Mouse (Mus musculus) intestine, embryonic 14.5 days (tissue): ENCODE data around the gene Sugp1. TPM values are rescaled to one million over a fixed set of nuclear protein-coding genes. Genes with fewer than 3 reads are reported as not detected.
"Not testable (repeated sequence)": the region's sequence is repeated elsewhere in the genome, so short reads cannot be mapped to it uniquely, and the experiment has no call there.

Experiments
- ATAC-seq: fragments of 200-750 bp; cut with Nextera tagmentation; replicated peaks from 2 replicates; pipeline ENCODE4 v1.8.0; 2017; ENCODE audit warnings: low read depth, moderate number of reproducible peaks, moderate TSS enrichment, moderate library complexity; ENCODE audit not compliant: low FRiP score, low TSS enrichment
- DNase-seq: peaks from one replicate; pipeline ENCODE4 v3.0.0-alpha.2; 2018; ENCODE audit warnings: low spot score
- H3K27ac ChIP-seq: fragments of 300-500 bp; sonication (generic); 2 replicates; pipeline ENCODE4 v1.5.1; 2014; ENCODE audit warnings: low read depth, mild to moderate bottlenecking, control low read depth
- H3K27me3 ChIP-seq: fragments of 300-500 bp; sonication (generic); replicated peaks from 2 replicates; pipeline ENCODE4 v1.6.1; 2014; ENCODE audit warnings: low read length, control low read depth; ENCODE audit not compliant: control insufficient read depth, insufficient read depth
- H3K36me3 ChIP-seq: fragments of 300-500 bp; sonication (generic); 2 replicates; pipeline ENCODE4 v1.6.1; 2014; ENCODE audit warnings: low read length, control low read depth; ENCODE audit not compliant: control insufficient read depth, insufficient read depth
- H3K4me1 ChIP-seq: fragments of 300-500 bp; sonication (generic); replicated peaks from 2 replicates; pipeline ENCODE4 v1.6.1; 2014; ENCODE audit warnings: low read length, control low read depth, mixed read lengths; ENCODE audit not compliant: control insufficient read depth, insufficient read depth
- H3K4me2 ChIP-seq: fragments of 300-500 bp; sonication (generic); 2 replicates; pipeline ENCODE4 v1.6.1; 2014; ENCODE audit warnings: low read length
- H3K4me3 ChIP-seq: fragments of 300-500 bp; sonication (generic); 2 replicates; pipeline ENCODE4 v1.5.1; 2014; ENCODE audit warnings: low read depth, low read length, control low read depth, mixed read lengths
- H3K9ac ChIP-seq: fragments of 300-500 bp; sonication (generic); 2 replicates; pipeline ENCODE4 v1.6.1; 2014; ENCODE audit warnings: mild to moderate bottlenecking, low read length
- H3K9me3 ChIP-seq: fragments of 300-500 bp; sonication (generic); 2 replicates; pipeline ENCODE4 v1.6.1; 2016; ENCODE audit warnings: low read length, control low read depth; ENCODE audit not compliant: control insufficient read depth
- WGBS: fragments of 180-500 bp; shearing (Covaris S2); extraction: QIAGEN DNeasy Blood & Tissue Kit; methylation state at CpG from one replicate; pipeline ENCODE4 v1.1.7; 2014; 5-methylcytosine and 5-hydroxymethylcytosine counted together
- polyA plus RNA-seq: library from polyadenylated mRNA; unstranded; fragments of >200 nt; fragmentation: Nextera tagmentation; extraction: Ambion mirVana; gene quantifications from 2 replicates; pipeline ENCODE4 v1.2.1, GENCODE M21; 2014

Sugp1 gene
- polyA plus RNA-seq, 1 experiment from 2014 or later = 34.2 TPM

GRCm38 (mm10) chr8:70023596-70023995, 19.0 kb upstream of the Sugp1 start:
- DNase-seq (no peak), ATAC-seq (no peak)
- no peaks in the 10 kb centered on the region for H3K4me1 ChIP-seq
- no peaks in the 10 kb centered on the region for H3K9me3 ChIP-seq
- H3K27ac ChIP-seq = no peak overlapping the region
- H3K27me3 ChIP-seq = no peaks in the 10 kb centered on the region
- H3K4me3 ChIP-seq = no peak overlapping the region
- WGBS = 80% methylated on average over 8 of the region's 8 CpGs
- H3K4me2 ChIP-seq = no peak overlapping the region
- no peak overlapping the region for H3K9ac ChIP-seq
- H3K36me3 ChIP-seq = peaks cover 99% of the 10 kb centered on the region

GRCm38 (mm10) chr8:70026151-70026550, 16.5 kb upstream of the Sugp1 start:
- no peak overlapping the region for H3K4me3 ChIP-seq
- WGBS = 95% methylated on average over 2 of the region's 2 CpGs

GRCm38 (mm10) chr8:70030255-70030654, 12.4 kb upstream of the Sugp1 start:
- H3K4me2 ChIP-seq = no peak overlapping the region
- DNase-seq = no peak
- H3K27ac ChIP-seq = no peak overlapping the region
- ATAC-seq = no peak
- no peaks in the 10 kb centered on the region for H3K9me3 ChIP-seq
- 92% methylated on average over 1 of the region's 1 CpGs for WGBS
- no peak overlapping the region for H3K9ac ChIP-seq
- no peak overlapping the region for H3K4me3 ChIP-seq
- H3K36me3 ChIP-seq = peaks cover 70% of the 10 kb centered on the region
- H3K27me3 ChIP-seq = no peaks in the 10 kb centered on the region
- H3K4me1 ChIP-seq = no peaks in the 10 kb centered on the region

More at GRCm38 (mm10) chr8:70026151-70026550, 16.5 kb upstream of the Sugp1 start:
- H3K27me3 ChIP-seq = no peaks in the 10 kb centered on the region
- ATAC-seq (no peak), DNase-seq (no peak)
- no peaks in the 10 kb centered on the region for H3K9me3 ChIP-seq
- no peak overlapping the region for H3K4me2 ChIP-seq
- no peak overlapping the region for H3K9ac ChIP-seq
- H3K36me3 ChIP-seq = peaks cover 100% of the 10 kb centered on the region
- no peaks in the 10 kb centered on the region for H3K4me1 ChIP-seq
- H3K27ac ChIP-seq = no peak overlapping the region

GRCm38 (mm10) chr8:70037994-70038393, 4.6 kb upstream of the Sugp1 start:
- Histone ChIP-seq H3K4me2 (no peak overlapping the region), H3K27me3 (no peaks in the 10 kb centered on the region), H3K4me1 (peaks cover 11% of the 10 kb centered on the region), H3K9ac (no peak overlapping the region), H3K9me3 (no peaks in the 10 kb centered on the region), H3K4me3 (no peak overlapping the region), H3K27ac (no peak overlapping the region), H3K36me3 (peaks cover 18% of the 10 kb centered on the region)
- no peak for DNase-seq
- no peak for ATAC-seq
- 86% methylated on average over 1 of the region's 1 CpGs for WGBS

GRCm38 (mm10) chr8:70041885-70042546, 597 bp upstream of the Sugp1 start:
- 1% methylated on average over 47 of the region's 47 CpGs for whole genome bisulfite sequencing
- ATAC-seq = peak; percentile 32
- Histone ChIP-seq H3K27me3 (no peaks in the 10 kb centered on the region), H3K4me2 (peak overlapping the region; percentile 95), H3K27ac (peak overlapping the region; percentile 78; the same call in 1 of the 2 replicates), H3K9ac (peak overlapping the region; percentile 97), H3K4me3 (peak overlapping the region; percentile 100), H3K9me3 (no peaks in the 10 kb centered on the region), H3K4me1 (peaks cover 24% of the 10 kb centered on the region), H3K36me3 (peaks cover 14% of the 10 kb centered on the region; the same call in 1 of the 2 replicates)
- DNase-seq = no peak

GRCm38 (mm10) chr8:70043996-70044395, 1.4 kb downstream of the Sugp1 start:
- H3K36me3 ChIP-seq = peaks cover 8% of the 10 kb centered on the region
- peak overlapping the region; percentile 97 for H3K9ac ChIP-seq
- peak overlapping the region; percentile 100; the same call in 1 of the 2 replicates for H3K4me3 ChIP-seq
- ATAC-seq (no peak), DNase-seq (no peak)
- 86% methylated on average over 5 of the region's 5 CpGs for WGBS
- no peaks in the 10 kb centered on the region for H3K27me3 ChIP-seq
- H3K4me1 ChIP-seq = peaks cover 26% of the 10 kb centered on the region
- H3K27ac ChIP-seq = no peak overlapping the region
- H3K9me3 ChIP-seq = no peaks in the 10 kb centered on the region
- H3K4me2 ChIP-seq = peak overlapping the region; percentile 85

- Histone ChIP-seq H3K9ac (no peak overlapping the region), H3K36me3 (peaks cover 50% of the 10 kb centered on the region), H3K27me3 (no peaks in the 10 kb centered on the region), H3K9me3 (no peaks in the 10 kb centered on the region), H3K4me2 (no peak overlapping the region), H3K27ac (no peak overlapping the region), H3K4me3 (no peak overlapping the region), H3K4me1 (0 out of 2 replicates have a peak, but pooled peaks cover 4% of the 10 kb centered on the region)
- ATAC-seq (no peak), DNase-seq (no peak)
Observed at GRCm38 (mm10) chr8:70049662-70050061, 7.0 kb downstream of the Sugp1 start.

GRCm38 (mm10) chr8:70050434-70050833, 7.8 kb downstream of the Sugp1 start:
- not testable (repeated sequence) for H3K4me1 ChIP-seq, H3K27ac ChIP-seq, H3K9ac ChIP-seq, H3K4me3 ChIP-seq, H3K9me3 ChIP-seq, H3K4me2 ChIP-seq, ATAC-seq, H3K27me3 ChIP-seq, DNase-seq
- 94% methylated on average over 5 of the region's 5 CpGs for WGBS
- H3K36me3 ChIP-seq = peaks cover 57% of the 10 kb centered on the region

GRCm38 (mm10) chr8:70057721-70058120, 15.1 kb downstream of the Sugp1 start:
- no peak for DNase-seq
- Histone ChIP-seq H3K9me3 (no peaks in the 10 kb centered on the region), H3K4me3 (no peak overlapping the region), H3K27ac (no peak overlapping the region), H3K9ac (no peak overlapping the region), H3K27me3 (no peaks in the 10 kb centered on the region), H3K4me1 (no peaks in the 10 kb centered on the region), H3K36me3 (peaks cover 84% of the 10 kb centered on the region), H3K4me2 (no peak overlapping the region)
- 92% methylated on average over 1 of the region's 1 CpGs for WGBS
- no peak for ATAC-seq
